Mouse (Mus musculus) CD4-positive, CD25-positive, alpha-beta regulatory T cell, adult 4 months (primary cell): ENCODE measurements around the gene Coro2b. TPM values are rescaled to one million over a fixed set of nuclear protein-coding genes. Genes with fewer than 3 reads are reported as not detected.
A peak's percentile ranks its signal among the peaks of the same experiment; 100 is the strongest.

Experiments
- ATAC-seq: one replicate; pipeline ENCODE4 v1.8.0; 2017
- polyA plus RNA-seq, 2 experiments: library from polyadenylated mRNA; unstranded; fragments of 100-300 nt; shearing (Covaris generic); gene quantifications; one replicate each; pipeline ENCODE4 v1.2.1; 2017

Coro2b gene
- polyA plus RNA-seq, 2 experiments from 2014 or later, result 2.7 to 3.6 TPM

DNA sequence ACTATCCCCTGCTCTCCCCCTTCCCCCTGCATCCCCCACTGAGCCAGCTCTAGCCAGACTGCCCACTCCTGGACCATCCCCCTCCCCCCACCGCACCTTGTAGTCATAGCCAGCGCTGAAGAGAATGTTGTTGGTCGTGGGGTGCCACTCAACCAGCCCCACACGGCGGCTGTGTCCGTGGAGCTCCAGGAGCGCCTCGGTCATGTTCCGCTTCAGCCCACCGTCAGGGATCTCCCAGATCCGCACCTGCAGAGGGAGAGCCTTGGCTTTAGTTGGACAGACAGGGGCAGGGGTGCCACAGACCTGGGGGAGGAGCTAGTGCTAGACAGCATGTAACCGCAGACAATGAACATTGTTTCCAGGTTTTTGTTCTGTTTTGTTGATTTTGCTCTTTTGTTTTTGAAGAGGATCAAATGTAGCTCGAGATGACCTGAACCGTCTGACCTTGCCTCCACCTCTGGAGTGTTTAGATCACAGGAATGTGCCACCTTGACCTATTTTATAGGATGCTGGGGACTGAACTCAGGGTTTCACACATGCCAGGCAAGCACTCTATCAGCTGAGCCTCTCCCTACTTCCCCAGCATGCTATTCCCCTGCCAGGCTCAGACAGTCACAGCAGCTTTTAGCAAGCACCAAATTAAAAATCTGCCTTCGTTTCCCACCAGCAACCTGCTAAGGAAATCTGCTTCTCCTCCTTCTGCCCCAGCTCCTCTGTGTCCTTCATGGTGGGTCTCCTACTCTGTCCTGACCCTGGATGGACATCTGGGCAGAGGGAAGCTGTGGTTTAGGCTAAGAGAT, 104.4 kb downstream of the Coro2b start:
- no peak for ATAC-seq

DNA sequence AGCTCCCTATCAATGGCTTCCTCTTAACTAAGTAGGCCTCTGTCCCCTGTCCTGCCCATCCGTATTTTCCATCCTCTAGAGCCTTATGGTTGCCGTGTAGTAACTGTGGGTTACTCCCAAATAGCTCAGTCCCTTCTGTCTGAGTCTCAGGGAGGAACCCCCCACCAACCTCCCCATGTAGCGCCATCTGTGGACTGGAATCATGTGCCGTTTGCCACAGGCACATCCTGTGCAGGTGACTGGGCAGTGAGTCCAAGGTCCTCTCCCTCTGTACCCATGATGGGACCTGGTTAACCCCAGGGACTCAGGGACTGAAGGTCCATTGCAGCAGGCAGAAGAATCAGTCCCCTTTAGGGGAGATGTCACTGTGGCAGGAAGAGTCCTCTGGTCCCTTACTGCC, 106.1 kb downstream of the Coro2b start:
- ATAC-seq, result no peak

DNA sequence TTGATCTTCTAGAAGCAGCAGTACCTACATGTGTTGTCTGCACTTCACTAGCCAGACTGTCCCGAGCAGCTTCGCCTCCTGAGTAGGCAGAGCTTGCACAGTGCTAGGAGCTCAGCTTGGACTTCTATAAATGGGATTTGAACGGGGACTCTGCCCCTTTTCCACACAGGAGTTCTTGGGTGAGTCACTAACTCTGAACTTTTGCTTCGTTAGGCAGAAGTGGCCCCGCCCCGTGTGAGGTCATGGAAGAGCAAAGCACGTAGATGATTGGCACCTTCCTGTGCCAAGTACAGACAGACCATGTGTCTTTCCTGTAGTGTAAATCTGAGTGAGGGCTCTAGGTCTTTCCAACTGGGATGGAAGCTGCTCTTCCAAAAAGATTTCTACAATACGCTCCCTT, 109.8 kb downstream of the Coro2b start:
- ATAC-seq, result peak; percentile 81

- ATAC-seq, result no peak
Measured at GRCm38 (mm10) chr9:62426531-62426930, 110.3 kb downstream of the Coro2b start.

- no peak for ATAC-seq
Measured at GRCm38 (mm10) chr9:62426021-62426420, 110.8 kb downstream of the Coro2b start.

GRCm38 (mm10) chr9:62425265-62425664, 111.6 kb downstream of the Coro2b start:
- ATAC-seq, result peak; percentile 68

GRCm38 (mm10) chr9:62423871-62424270, 113.0 kb downstream of the Coro2b start:
- ATAC-seq, result no peak

GRCm38 (mm10) chr9:62422926-62423325, 113.9 kb downstream of the Coro2b start:
- no peak for ATAC-seq

- ATAC-seq, result no peak
Measured at GRCm38 (mm10) chr9:62421911-62422310, 114.9 kb downstream of the Coro2b start.

DNA sequence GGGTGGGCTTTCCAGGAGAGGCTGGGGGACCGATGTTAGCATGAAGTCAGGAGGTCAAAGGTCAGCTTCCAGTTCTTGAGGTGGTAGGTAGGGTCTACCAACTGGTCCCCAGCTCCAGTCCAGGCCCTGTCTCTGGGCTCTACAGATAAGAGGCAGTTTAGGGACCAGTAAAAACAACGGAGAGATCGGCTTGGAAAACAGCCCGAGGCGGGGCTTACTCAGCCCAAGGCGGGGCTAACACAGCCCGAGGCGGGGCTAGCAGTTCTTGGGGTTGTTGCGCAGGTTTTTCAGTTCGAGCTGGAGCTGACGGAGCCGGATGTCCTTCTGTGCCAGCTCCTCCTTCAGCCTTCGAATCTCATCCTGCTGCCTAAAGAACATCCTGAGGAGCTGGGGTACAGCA, 115.8 kb downstream of the Coro2b start:
- ATAC-seq, result peak; percentile 95

GRCm38 (mm10) chr9:62420261-62420917, 116.5 kb downstream of the Coro2b start:
- no peak for ATAC-seq

DNA sequence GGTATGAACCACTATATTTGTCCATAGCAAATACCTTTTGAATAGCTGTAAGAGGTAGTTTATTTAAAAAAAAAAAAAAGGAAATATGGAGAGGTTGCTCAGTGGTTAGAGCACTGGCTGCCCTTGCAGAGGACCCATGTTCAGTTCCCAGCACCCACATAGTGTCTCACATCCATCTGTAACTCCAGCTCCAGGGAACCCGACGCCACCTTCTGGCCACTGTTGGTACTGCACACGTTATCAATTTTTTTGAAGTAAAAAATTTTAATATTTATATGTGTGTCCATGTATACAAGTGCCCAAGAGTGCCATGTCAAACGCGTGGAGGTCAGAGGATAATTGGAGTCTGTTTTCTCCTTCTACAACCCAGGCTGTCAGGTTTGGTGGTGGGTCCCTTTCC, 118.1 kb downstream of the Coro2b start:
- ATAC-seq, result no peak

DNA sequence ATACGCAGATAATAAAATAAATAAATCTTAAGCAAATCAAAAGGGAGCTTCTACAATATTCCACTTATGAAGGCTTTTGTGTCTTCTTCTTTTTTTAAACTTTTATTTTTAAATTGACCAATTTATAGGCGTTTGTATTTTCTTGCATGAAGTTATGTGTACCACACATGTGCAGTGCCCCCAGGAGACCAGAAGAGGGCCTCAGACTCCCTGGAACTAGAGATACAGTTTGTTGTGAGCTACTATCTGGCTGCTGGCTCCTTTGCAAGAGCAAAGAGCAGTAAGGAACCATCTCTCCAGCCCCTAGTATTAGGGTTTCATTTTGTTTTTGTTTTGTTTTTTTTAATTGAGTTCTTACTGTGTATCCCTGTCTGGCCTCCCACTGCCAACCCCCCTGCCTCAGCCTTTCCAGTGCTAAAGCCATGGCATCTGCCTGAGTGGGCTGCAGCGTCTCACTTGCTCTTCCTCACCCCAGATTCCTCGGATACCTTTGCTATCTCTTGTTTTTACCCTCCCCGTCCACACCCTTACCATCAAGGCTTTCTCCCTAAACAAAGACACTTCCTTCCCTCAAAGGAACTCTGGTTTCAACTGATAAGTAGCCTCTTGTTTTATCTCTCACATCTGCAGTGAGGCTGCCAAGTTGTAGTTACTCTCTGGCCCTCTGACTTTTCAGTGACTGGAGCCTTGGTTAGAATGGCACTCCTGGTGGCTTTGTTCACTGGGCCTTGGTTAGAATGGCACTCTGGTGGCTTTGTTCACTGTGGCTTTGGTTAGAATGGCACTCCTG, 129.3 kb downstream of the Coro2b start:
- no peak for ATAC-seq

GRCm38 (mm10) chr9:62406423-62407013, 130.3 kb downstream of the Coro2b start:
- ATAC-seq, result no peak

GRCm38 (mm10) chr9:62401589-62401988, 135.3 kb downstream of the Coro2b start:
- no peak for ATAC-seq

GRCm38 (mm10) chr9:62400531-62401170, 136.2 kb downstream of the Coro2b start:
- no peak for ATAC-seq

GRCm38 (mm10) chr9:62394163-62394562, 142.7 kb downstream of the Coro2b start:
- no peak for ATAC-seq

DNA sequence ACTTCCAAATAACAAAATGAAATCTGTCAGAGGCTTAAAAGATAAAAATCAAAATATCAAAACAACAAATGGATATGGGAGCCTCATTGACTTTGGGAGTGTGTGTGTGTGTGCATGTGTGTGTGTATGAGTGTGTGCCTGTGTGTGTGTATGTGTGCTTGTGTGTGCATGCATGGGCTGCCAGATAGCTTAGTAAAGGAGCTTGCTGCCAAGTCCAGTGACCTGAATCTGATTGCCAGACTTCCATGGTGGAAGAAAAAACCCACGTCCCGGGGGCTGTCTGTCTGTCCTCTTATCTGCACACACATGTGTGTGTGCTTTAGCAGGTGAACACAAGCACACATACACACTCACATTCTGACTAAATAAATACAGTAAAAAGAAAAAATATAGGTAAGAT, 143.3 kb downstream of the Coro2b start:
- ATAC-seq, result no peak

- no peak for ATAC-seq
Measured at GRCm38 (mm10) chr9:62389735-62390134, 147.1 kb downstream of the Coro2b start.

- no peak for ATAC-seq
Measured at GRCm38 (mm10) chr9:62385727-62386518, 150.9 kb downstream of the Coro2b start.

GRCm38 (mm10) chr9:62385062-62385461, 151.8 kb downstream of the Coro2b start:
- ATAC-seq, result no peak
